Mouse (Mus musculus) ZHBTc4 (cell line): ENCODE results near the gene Gm17469.
"Not testable (repeated sequence)": the region's sequence is repeated elsewhere in the genome, so short reads cannot be mapped to it uniquely, and the experiment has no call there.

Experiments used
- DNase-seq: peaks from one replicate; pipeline ENCODE4 v3.0.0-alpha.2; 2011; ENCODE audit warnings: low read depth, low spot score

Gm17469 gene

GRCm38 (mm10) chrX:124629593-124629992 is at the start of gene Gm17469:
Gene Gm17469 (plus strand): TSS chrX:124629893.
- not testable (repeated sequence) for DNase-seq
